Mouse (Mus musculus): Measurements from ENCODE around the gene Stfa2. TPM values are rescaled to one million over a fixed set of nuclear protein-coding genes. Genes with fewer than 3 reads are reported as not detected.
"Not testable (repeated sequence)": the region's sequence is repeated elsewhere in the genome, so short reads cannot be mapped to it uniquely, and the experiment has no call there.

The Stfa2 gene
- not detected for total RNA-seq (2021)

- intact Hi-C loops (cut with DNase I): no loop called here
- no peak for DNase-seq (ENCODE audit: low spot score in 2 of 2)
Measured at GRCm38 (mm10) chr16:36408357-36408756, at the start of gene Stfa2. Gene Stfa2, minus strand, starts transcription at chr16:36408457.

- DNase-seq (ENCODE audit: low spot score in 2 of 2): no peak
- intact Hi-C loops (cut with DNase I): no loop called here
Measured at GRCm38 (mm10) chr16:36455342-36455802, 47.1 kb upstream of the Stfa2 start, which contains the start of gene Stfa3. Gene Stfa3, minus strand, starts transcription at chr16:36455392.

DNA sequence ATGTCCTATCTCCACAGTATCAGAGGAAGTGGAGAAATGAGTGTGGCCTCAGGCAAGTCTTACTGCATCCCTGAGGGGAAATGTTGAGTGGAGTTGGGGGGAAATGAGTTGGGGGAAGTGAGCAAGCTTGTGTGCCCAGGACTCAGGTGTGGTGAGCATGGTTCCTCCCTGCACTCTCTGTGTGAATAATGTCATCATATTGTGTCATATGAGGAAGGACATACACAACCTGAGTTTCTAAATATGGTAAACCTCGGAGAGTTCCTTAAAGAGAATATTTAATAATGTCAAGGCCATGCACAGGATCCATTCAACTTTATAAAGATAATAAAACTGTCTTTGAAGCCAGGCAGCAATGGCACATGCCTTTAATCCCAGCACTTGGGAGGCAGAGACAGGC, 12.7 kb upstream of the Stfa2 start:
- DNase-seq (ENCODE audit: low spot score in 2 of 2); intact Hi-C loops (cut with DNase I): not testable (repeated sequence)

GRCm38 (mm10) chr16:36389060-36389459, 19.2 kb downstream of the Stfa2 start:
- intact Hi-C loops (cut with DNase I): no loop called here
- no peak for DNase-seq (ENCODE audit: low spot score in 2 of 2)

- DNase-seq (ENCODE audit: low spot score in 2 of 2); intact Hi-C loops (cut with DNase I): not testable (repeated sequence)
Measured at GRCm38 (mm10) chr16:36367648-36368047, 40.6 kb downstream of the Stfa2 start, which contains the start of gene BC100530. Gene BC100530, minus strand, starts transcription at chr16:36367748.

Other genes starting within 250 kb of the Stfa2 start
- gene Gm5483, start 224.2 kb downstream of the Stfa2 start, total RNA-seq (2021): not detected
- not detected for gene Gm5416, start 198.1 kb downstream of the Stfa2 start, total RNA-seq (2021)
- not detected for gene 2010005H15Rik, start 187.0 kb downstream of the Stfa2 start, total RNA-seq (2021)
- gene Stfa1, start 131.5 kb downstream of the Stfa2 start, total RNA-seq (2021): not detected
- not detected for gene BC117090, start 74.1 kb downstream of the Stfa2 start, total RNA-seq (2021)
- not detected for gene BC100530, start 40.7 kb downstream of the Stfa2 start, total RNA-seq (2021)
- not detected for gene Stfa3, start 46.9 kb upstream of the Stfa2 start, total RNA-seq (2021)
- gene Casr, start 153.7 kb upstream of the Stfa2 start, total RNA-seq (2021): 1 to 10 TPM; 2.5 to 2.8 TPM

Data from left cerebral cortex, postnatal 25 days (tissue).